Mouse (Mus musculus) CD4-positive helper T cell, adult 2 months (primary cell): ENCODE measurements around the gene Pdk2.

ENCODE experiments used
- DNase-seq: peaks from one replicate; pipeline ENCODE4 v3.0.0-alpha.2; 2012; ENCODE audit warnings: low read depth, missing footprints, low spot score

Gene Pdk2

GRCm38 (mm10) chr11:95041139-95041609 lies at the start of gene Pdk2:
Pdk2 (minus strand) TSS chr11:95041354.
- DNase-seq = peak; percentile 91

GRCm38 (mm10) chr11:95088857-95089779 lies 48.0 kb upstream of the Pdk2 start:
- DNase-seq = no peak

- DNase-seq = no peak
These were observed 47.1 kb upstream of the Pdk2 start for GRCm38 (mm10) chr11:95088286-95088685.

GRCm38 (mm10) chr11:95087301-95088228 lies 46.4 kb upstream of the Pdk2 start:
- no peak for DNase-seq

GRCm38 (mm10) chr11:95086229-95086628 lies 45.1 kb upstream of the Pdk2 start:
- no peak for DNase-seq

- no peak for DNase-seq
These were observed 44.6 kb upstream of the Pdk2 start for GRCm38 (mm10) chr11:95085710-95086109.

- DNase-seq = no peak
These were observed 43.7 kb upstream of the Pdk2 start for GRCm38 (mm10) chr11:95084811-95085382.

GRCm38 (mm10) chr11:95084175-95084574 lies 43.0 kb upstream of the Pdk2 start:
- no peak for DNase-seq

- DNase-seq = peak; percentile 26
These were observed 41.7 kb upstream of the Pdk2 start for GRCm38 (mm10) chr11:95082896-95083295.

GRCm38 (mm10) chr11:95080783-95081182 lies 39.6 kb upstream of the Pdk2 start:
- no peak for DNase-seq

- DNase-seq = no peak
These were observed 38.2 kb upstream of the Pdk2 start for GRCm38 (mm10) chr11:95079256-95079875.

- DNase-seq = no peak
These were observed 36.8 kb upstream of the Pdk2 start for GRCm38 (mm10) chr11:95077956-95078355.

- peak; percentile 70 for DNase-seq
These were observed 35.5 kb upstream of the Pdk2 start, which contains the start of gene Itga3 for GRCm38 (mm10) chr11:95076536-95077111. Itga3 (minus strand) TSS chr11:95076801.

- peak; percentile 73 for DNase-seq
These were observed 34.9 kb upstream of the Pdk2 start for GRCm38 (mm10) chr11:95076041-95076535.

GRCm38 (mm10) chr11:95075197-95076040 lies 34.3 kb upstream of the Pdk2 start:
- no peak for DNase-seq

GRCm38 (mm10) chr11:95074694-95075093 lies 33.5 kb upstream of the Pdk2 start:
- no peak for DNase-seq

GRCm38 (mm10) chr11:95073835-95074234 lies 32.7 kb upstream of the Pdk2 start:
- no peak for DNase-seq

- no peak for DNase-seq
These were observed 31.6 kb upstream of the Pdk2 start for GRCm38 (mm10) chr11:95072804-95073203.

- DNase-seq = no peak
These were observed 31.0 kb upstream of the Pdk2 start for GRCm38 (mm10) chr11:95072136-95072535.

GRCm38 (mm10) chr11:95071266-95071665 lies 30.1 kb upstream of the Pdk2 start:
- no peak for DNase-seq
